Comparison of ENCODE assay signal across 22 mouse cellular contexts in the genomic region with DNA sequence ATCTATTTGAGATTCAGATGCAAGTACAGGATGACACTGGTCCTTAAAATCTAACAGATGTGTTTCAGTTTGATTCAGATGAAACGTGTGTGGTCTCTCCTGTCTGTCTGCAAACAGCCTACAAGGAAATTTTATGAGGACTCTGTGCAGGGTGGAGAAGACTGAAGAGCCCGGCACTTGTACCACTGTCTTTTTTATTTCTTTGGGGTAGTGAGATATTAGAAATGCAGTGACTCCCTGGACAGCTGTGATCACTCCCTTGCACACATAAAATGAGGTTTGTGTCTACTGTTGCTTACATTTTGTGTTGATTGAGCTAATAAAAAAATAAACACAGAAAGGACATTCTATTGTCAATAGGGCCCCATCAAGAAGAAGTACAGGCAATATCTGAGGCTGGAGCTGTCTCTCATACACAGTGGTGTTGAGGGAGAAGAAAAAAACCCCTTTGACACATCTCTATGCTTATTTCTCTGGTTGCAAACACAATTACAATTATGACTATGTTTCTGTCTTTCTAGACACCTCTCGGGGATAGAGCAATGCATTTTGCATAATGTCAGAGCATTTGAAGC. TPM values are rescaled to one million over a fixed set of nuclear protein-coding genes. Genes with fewer than 3 reads are reported as not detected.
"Had no signal": no experiment of that assay in that cellular context is flagged by ENCODE, and none has a peak within 500 bp of the region (broad histone marks: within the 10 kb centered on the region; RNA-seq: fewer than 3 reads in every experiment).

No protein-coding gene starts in this region.

- H3K4me1 ChIP-seq: liver, embryonic 12.5 days; lung, embryonic 15.5 days; midbrain, embryonic 10.5 days; midbrain, embryonic 12.5 days; neural tube, embryonic 12.5 days had no signal

- H3K4me2 ChIP-seq: liver, embryonic 12.5 days; lung, embryonic 15.5 days; midbrain, embryonic 12.5 days; neural tube, embryonic 12.5 days had no signal

- H3K27me3 ChIP-seq: liver, embryonic 12.5 days; lung, embryonic 15.5 days; midbrain, embryonic 12.5 days; neural tube, embryonic 12.5 days had no signal

- H3K36me3 ChIP-seq: liver, embryonic 12.5 days; lung, embryonic 15.5 days; midbrain, embryonic 10.5 days; midbrain, embryonic 12.5 days; neural tube, embryonic 12.5 days had no signal

- H3K9ac ChIP-seq: liver, embryonic 12.5 days; liver, embryonic 14.5 days; lung, embryonic 15.5 days; midbrain, embryonic 12.5 days; neural tube, embryonic 12.5 days had no signal

- H3K9me3 ChIP-seq: liver, embryonic 12.5 days; lung, embryonic 15.5 days; midbrain, embryonic 10.5 days; midbrain, embryonic 12.5 days; neural tube, embryonic 12.5 days had no signal

- ATAC-seq: liver, embryonic 12.5 days; midbrain, embryonic 16.5 days had no signal

- DNase-seq: lung, adult 18-20 months; lung, postnatal 4 days; midbrain, embryonic 14.5 days; retina, postnatal 1 day; right cerebral cortex, adult 18-20 months; right cerebral cortex, postnatal 25 days; right cerebral cortex, postnatal 4 days; spleen, adult 18-20 months; thymus, adult 18-20 months; thymus, postnatal 14 days; thymus, postnatal 36 days had no signal

- H3K27ac ChIP-seq: liver, embryonic 12.5 days; liver, embryonic 14.5 days; lung, embryonic 15.5 days; midbrain, embryonic 10.5 days; midbrain, embryonic 12.5 days; neural tube, embryonic 12.5 days had no signal

- H3K4me3 ChIP-seq: liver, embryonic 12.5 days; lung, embryonic 15.5 days; midbrain, embryonic 10.5 days; midbrain, embryonic 12.5 days; myocyte; neural tube, embryonic 12.5 days had no signal

RNA-seq across cellular contexts. Expression of a gene that starts 29.0 kb away (rescaled TPM):
- total RNA-seq: megakaryocyte, adult 5-6 weeks; megakaryocyte-erythroid progenitor cell, adult 5-6 weeks; neutrophil, adult 5-6 weeks had no signal
- polyA plus RNA-seq: myocyte had no signal
